19 mouse cellular contexts compared by ENCODE assay signal in the genomic region with DNA sequence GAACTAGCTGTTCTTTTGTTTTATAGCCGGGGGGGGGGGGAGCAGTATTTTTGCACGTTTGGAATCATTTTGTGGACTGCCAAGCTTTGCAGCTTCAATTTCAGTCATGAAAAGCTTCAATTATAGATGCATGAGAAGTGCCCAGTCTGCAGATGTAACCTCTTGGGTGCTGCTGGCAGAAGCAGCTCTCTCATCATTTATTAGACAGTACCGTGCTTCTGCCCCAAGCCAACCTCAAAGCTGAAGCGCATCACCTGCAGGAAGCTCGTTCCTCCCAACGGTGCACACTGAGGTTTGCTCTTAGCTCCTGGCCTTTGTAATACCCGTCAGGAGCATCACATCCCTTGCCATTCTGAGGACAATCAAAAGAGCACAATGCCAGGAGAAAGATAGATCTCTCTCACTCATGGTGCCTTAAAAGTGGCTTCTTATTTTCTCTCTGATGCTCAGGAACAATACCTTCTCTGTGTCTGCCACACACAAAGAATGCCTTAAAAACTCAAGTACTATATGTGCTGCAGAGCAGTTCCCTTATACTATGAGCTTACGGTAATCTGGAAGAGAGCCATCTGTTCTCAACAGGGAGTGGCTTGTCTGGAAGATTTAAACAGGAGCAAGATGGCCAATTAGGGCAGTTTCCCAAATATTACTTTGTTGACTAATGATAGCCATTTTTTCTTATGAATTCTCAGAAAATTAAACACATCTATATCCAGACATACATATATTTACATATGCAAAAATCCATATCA. TPM values are rescaled to one million over a fixed set of nuclear protein-coding genes. Genes with fewer than 3 reads are reported as not detected.
DNase-seq lines count a peak whose midpoint lies in the region; ATAC-seq lines count a peak whose summit lies in the region.
"Had no signal": no experiment of that assay in that cellular context is flagged by ENCODE, and none has a peak within 500 bp of the region (broad histone marks: within the 10 kb centered on the region; RNA-seq: fewer than 3 reads in every experiment).

No protein-coding gene starts in this region.

- 35% methylated on average over 8 of the region's 8 CpGs for WGBS in hindbrain, embryonic 15.5 days
- 57% methylated on average over 8 of the region's 8 CpGs for WGBS in hindbrain, embryonic 10.5 days
- WGBS in midbrain, embryonic 14.5 days, result 44% methylated on average over 8 of the region's 8 CpGs
- 65% methylated on average over 8 of the region's 8 CpGs for WGBS in midbrain, embryonic 11.5 days
- WGBS in kidney, embryonic 14.5 days, result 55% methylated on average over 8 of the region's 8 CpGs

- no peak overlapping the region for H3K9ac ChIP-seq in hindbrain, embryonic 15.5 days
- H3K9ac ChIP-seq in midbrain, embryonic 14.5 days (replicated peaks; ENCODE audit: low read length), result no peak overlapping the region
- H3K9ac ChIP-seq in midbrain, embryonic 11.5 days (ENCODE audit: low read length), result no peak overlapping the region
- no peak overlapping the region for H3K9ac ChIP-seq in kidney, embryonic 14.5 days (ENCODE audit: low read depth, low read length)
- H3K9ac ChIP-seq: heart, embryonic 15.5 days; neural tube, embryonic 12.5 days had no signal

- peaks cover 6% of the 10 kb centered on the region; the same call in 1 of the 2 replicates for H3K4me1 ChIP-seq in hindbrain, embryonic 15.5 days (replicated peaks)
- peaks cover 4% of the 10 kb centered on the region; the same call in 1 of the 2 replicates for H3K4me1 ChIP-seq in hindbrain, embryonic 10.5 days (replicated peaks)
- no peaks in the 10 kb centered on the region for H3K4me1 ChIP-seq in midbrain, embryonic 14.5 days (ENCODE audit: control insufficient read depth, insufficient read depth, low read length)
- H3K4me1 ChIP-seq in midbrain, embryonic 11.5 days (ENCODE audit: control insufficient read depth, insufficient read depth, low read length), result no peaks in the 10 kb centered on the region
- H3K4me1 ChIP-seq in kidney, embryonic 14.5 days (ENCODE audit: control insufficient read depth, insufficient read depth, low read length), result no peaks in the 10 kb centered on the region
- H3K4me1 ChIP-seq: heart, embryonic 15.5 days had no signal

- ATAC-seq in hindbrain, embryonic 15.5 days (ENCODE audit: low FRiP score, low read depth), result peak; percentile 68
- ATAC-seq in midbrain, embryonic 14.5 days (ENCODE audit: low FRiP score, low TSS enrichment), result 0 out of 2 replicates have a peak, but pooled peaks have one; percentile 41
- no peak for ATAC-seq in midbrain, embryonic 11.5 days (ENCODE audit: low FRiP score)
- ATAC-seq in kidney, embryonic 14.5 days (ENCODE audit: low FRiP score, low TSS enrichment), result no peak

- peak; percentile 34 for DNase-seq in cerebellum, adult 9-10 months
- no peak for DNase-seq in cerebellum, postnatal 4 days (ENCODE audit: low spot score in 2 of 2)
- DNase-seq in hindbrain, embryonic 10.5 days (ENCODE audit: low spot score), result no peak
- peak; percentile 40 for DNase-seq in midbrain, embryonic 14.5 days
- no peak for DNase-seq in midbrain, embryonic 11.5 days (ENCODE audit: low spot score, missing footprints)
- peak; percentile 26 for DNase-seq in retina, embryonic 14.5 days (ENCODE audit: low spot score)
- DNase-seq: adrenal gland, adult 8-10 months; heart, adult 18-20 months; kidney, adult 18-20 months; kidney, postnatal 25 days; layer of hippocampus, adult 9-11 months; lung, adult 2 months had no signal

- H3K9me3 ChIP-seq in hindbrain, embryonic 15.5 days, result no peaks in the 10 kb centered on the region
- no peaks in the 10 kb centered on the region for H3K9me3 ChIP-seq in hindbrain, embryonic 10.5 days
- H3K9me3 ChIP-seq in midbrain, embryonic 14.5 days (ENCODE audit: control insufficient read depth, low read length), result no peaks in the 10 kb centered on the region
- no peaks in the 10 kb centered on the region for H3K9me3 ChIP-seq in midbrain, embryonic 11.5 days (ENCODE audit: control insufficient read depth, low read length)
- no peaks in the 10 kb centered on the region for H3K9me3 ChIP-seq in kidney, embryonic 14.5 days (ENCODE audit: control insufficient read depth, low read length)
- H3K9me3 ChIP-seq: heart, embryonic 15.5 days; neural tube, embryonic 12.5 days had no signal

- H3K4me2 ChIP-seq in hindbrain, embryonic 15.5 days, result no peak overlapping the region
- H3K4me2 ChIP-seq in midbrain, embryonic 14.5 days (ENCODE audit: low read length), result no peak overlapping the region
- H3K4me2 ChIP-seq in midbrain, embryonic 11.5 days, result no peak overlapping the region
- no peak overlapping the region for H3K4me2 ChIP-seq in kidney, embryonic 14.5 days (replicated peaks; ENCODE audit: low read depth, low read length)
- H3K4me2 ChIP-seq: heart, embryonic 15.5 days; liver, embryonic 11.5 days; neural tube, embryonic 12.5 days had no signal

- no peaks in the 10 kb centered on the region for H3K36me3 ChIP-seq in hindbrain, embryonic 15.5 days
- H3K36me3 ChIP-seq in hindbrain, embryonic 10.5 days, result no peaks in the 10 kb centered on the region
- no peaks in the 10 kb centered on the region for H3K36me3 ChIP-seq in midbrain, embryonic 14.5 days (ENCODE audit: control insufficient read depth, insufficient read depth, low read length)
- H3K36me3 ChIP-seq in midbrain, embryonic 11.5 days (ENCODE audit: control insufficient read depth, insufficient read depth, low read length), result no peaks in the 10 kb centered on the region
- H3K36me3 ChIP-seq in kidney, embryonic 14.5 days (ENCODE audit: control insufficient read depth, insufficient read depth, low read length), result no peaks in the 10 kb centered on the region
- H3K36me3 ChIP-seq: heart, embryonic 15.5 days; neural tube, embryonic 12.5 days had no signal

- peak overlapping the region; percentile 56 for H3K27ac ChIP-seq in hindbrain, embryonic 15.5 days (replicated peaks)
- no peak overlapping the region for H3K27ac ChIP-seq in hindbrain, embryonic 10.5 days
- peak overlapping the region; percentile 70 for H3K27ac ChIP-seq in midbrain, embryonic 14.5 days (replicated peaks; ENCODE audit: low read depth, low read length)
- no peak overlapping the region for H3K27ac ChIP-seq in midbrain, embryonic 11.5 days (ENCODE audit: low read depth, low read length)
- H3K27ac ChIP-seq in kidney, embryonic 14.5 days (ENCODE audit: low read depth, low read length), result no peak overlapping the region
- H3K27ac ChIP-seq: heart, embryonic 15.5 days; macrophage; neural tube, embryonic 12.5 days; stomach, postnatal 0 days had no signal

- H3K4me3 ChIP-seq in hindbrain, embryonic 15.5 days, result no peak overlapping the region
- H3K4me3 ChIP-seq in hindbrain, embryonic 10.5 days, result no peak overlapping the region
- H3K4me3 ChIP-seq in midbrain, embryonic 14.5 days (replicated peaks; ENCODE audit: low read depth, low read length), result no peak overlapping the region
- H3K4me3 ChIP-seq in midbrain, embryonic 11.5 days (ENCODE audit: low read depth, low read length), result no peak overlapping the region
- H3K4me3 ChIP-seq in kidney, embryonic 14.5 days (ENCODE audit: low read length), result no peak overlapping the region
- H3K4me3 ChIP-seq: heart, embryonic 15.5 days; neural tube, embryonic 12.5 days had no signal

- no peaks in the 10 kb centered on the region for H3K27me3 ChIP-seq in hindbrain, embryonic 15.5 days
- H3K27me3 ChIP-seq in hindbrain, embryonic 10.5 days (ENCODE audit: insufficient read depth, poor library complexity, severe bottlenecking), result no peaks in the 10 kb centered on the region
- no peaks in the 10 kb centered on the region for H3K27me3 ChIP-seq in midbrain, embryonic 14.5 days (ENCODE audit: control insufficient read depth, insufficient read depth, low read length)
- H3K27me3 ChIP-seq in midbrain, embryonic 11.5 days (ENCODE audit: control insufficient read depth, insufficient read depth, low read length), result no peaks in the 10 kb centered on the region
- no peaks in the 10 kb centered on the region for H3K27me3 ChIP-seq in kidney, embryonic 14.5 days (ENCODE audit: control insufficient read depth, insufficient read depth, low read length)
- H3K27me3 ChIP-seq: heart, embryonic 15.5 days; neural tube, embryonic 12.5 days had no signal

RNA-seq across cellular contexts. Expression of a gene that starts 35.5 kb away (rescaled TPM):
- 77.2 and 82.2 TPM in 2 replicates for polyA plus RNA-seq in hindbrain, embryonic 15.5 days (2015; fragmentation: Nextera tagmentation; extraction: Ambion mirVana)
- polyA plus RNA-seq in hindbrain, embryonic 10.5 days (2016; fragmentation: Nextera tagmentation; extraction: Ambion mirVana), result 37.6 and 38.6 TPM in 2 replicates
- polyA plus RNA-seq in midbrain, embryonic 14.5 days (2014; fragmentation: Nextera tagmentation; extraction: Ambion mirVana), result 83.2 and 107 TPM in 2 replicates
- polyA plus RNA-seq in midbrain, embryonic 11.5 days (2014; fragmentation: Nextera tagmentation; extraction: Ambion mirVana), result 42.0 and 47.8 TPM in 2 replicates
- 34.8 and 55.3 TPM in 2 replicates for polyA plus RNA-seq in kidney, embryonic 14.5 days (2014; fragmentation: Nextera tagmentation; extraction: Ambion mirVana)

Comparison
In these comparisons a context has a peak if more than half of its experiments do, and no peak if none do; other contexts are left out.
1. DNase-seq: peak in cerebellum, adult 9-10 months (single experiment), midbrain, embryonic 14.5 days (single experiment) and retina, embryonic 14.5 days (single experiment); none in cerebellum, postnatal 4 days (0 of 2), hindbrain, embryonic 10.5 days (single experiment) and midbrain, embryonic 11.5 days (single experiment).
2. ATAC-seq: peak in hindbrain, embryonic 15.5 days (single experiment) and midbrain, embryonic 14.5 days (single experiment); none in midbrain, embryonic 11.5 days (single experiment) and kidney, embryonic 14.5 days (single experiment).
3. H3K27ac ChIP-seq: peak in hindbrain, embryonic 15.5 days (single experiment) and midbrain, embryonic 14.5 days (single experiment); none in hindbrain, embryonic 10.5 days (single experiment), midbrain, embryonic 11.5 days (single experiment) and kidney, embryonic 14.5 days (single experiment).